Comparison of ENCODE assay signal across 8 mouse cellular contexts in the genomic region with DNA sequence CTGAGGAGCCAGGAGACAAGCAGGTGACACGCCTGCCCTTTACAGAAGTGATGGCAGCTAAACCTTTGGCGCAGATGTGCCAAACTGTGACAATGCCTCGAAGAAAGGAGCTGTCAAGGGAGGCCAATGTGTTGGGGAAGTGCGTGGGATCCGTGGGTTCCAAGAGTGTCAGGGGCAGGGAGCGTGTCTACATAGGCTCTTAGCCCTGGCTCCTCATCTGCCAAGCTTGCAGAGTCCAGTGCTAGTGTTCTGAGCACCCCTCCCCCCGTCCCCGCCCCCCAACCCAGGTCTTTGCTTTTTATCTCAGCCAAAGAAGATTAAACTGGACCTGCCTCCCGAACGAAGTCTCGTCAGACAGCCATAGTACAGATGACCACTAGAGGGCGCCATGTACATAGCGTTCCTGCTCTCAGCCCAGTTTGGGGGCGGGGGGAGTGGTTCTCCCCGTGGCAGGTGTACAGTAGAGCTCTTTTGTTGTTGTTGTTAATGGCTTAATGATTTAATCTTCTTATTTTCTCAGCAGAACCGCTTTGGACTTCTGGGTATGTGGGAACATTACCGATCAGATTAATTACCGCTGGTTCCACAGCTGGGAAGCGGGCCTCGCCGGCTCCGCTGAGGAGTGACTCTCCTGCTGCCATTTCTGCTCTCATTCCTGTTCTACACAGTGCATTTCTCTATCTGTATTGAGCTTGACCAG. TPM values are rescaled to one million over a fixed set of nuclear protein-coding genes. Genes with fewer than 3 reads are reported as not detected.
DNase-seq lines count a peak whose midpoint lies in the region; ATAC-seq and TF ChIP-seq lines count a peak whose summit lies in the region.

No protein-coding gene starts in this region.

- peaks cover 84% of the 10 kb centered on the region for H3K79me3 ChIP-seq in C2C12 (ENCODE audit: low read depth)

- no peak for TF ChIP-seq POLR2A in bone marrow, adult 2 months (IDR thresholded peaks at IDR 0.05; ENCODE audit: borderline replicate concordance, control insufficient read depth, low read depth, low read length)

- peaks cover 70% of the 10 kb centered on the region for H3K36me3 ChIP-seq in C2C12 (ENCODE audit: control insufficient read depth, insufficient read depth)
- no peaks in the 10 kb centered on the region for H3K36me3 ChIP-seq in embryonic facial prominence, embryonic 15.5 days
- H3K36me3 ChIP-seq in lung, embryonic 14.5 days (ENCODE audit: insufficient read depth) = no peaks in the 10 kb centered on the region

- 0 out of 2 replicates have a peak, but pooled peaks have one; percentile 44 for ATAC-seq in embryonic facial prominence, embryonic 15.5 days (ENCODE audit: insufficient number of reproducible peaks, low FRiP score, low TSS enrichment, low read depth)
- ATAC-seq in lung, embryonic 14.5 days (ENCODE audit: insufficient read depth) = no peak

- no peak overlapping the region for H3ac ChIP-seq in C2C12 (ENCODE audit: control insufficient read depth, insufficient read length, low read depth)

- no peak overlapping the region for H3K9ac ChIP-seq in embryonic facial prominence, embryonic 15.5 days
- H3K9ac ChIP-seq in lung, embryonic 14.5 days = no peak overlapping the region

- H3K27ac ChIP-seq in bone marrow, adult 2 months (ENCODE audit: control insufficient read depth, insufficient read depth, low read depth, low read length, poor library complexity) = no peak overlapping the region
- H3K27ac ChIP-seq in embryonic facial prominence, embryonic 15.5 days (replicated peaks) = no peak overlapping the region
- no peak overlapping the region for H3K27ac ChIP-seq in lung, embryonic 14.5 days (ENCODE audit: low read depth)

- H3K79me2 ChIP-seq in C2C12 (ENCODE audit: control insufficient read depth, insufficient read depth) = peaks cover 100% of the 10 kb centered on the region

- peak; percentile 73 to 85 for DNase-seq in heart, postnatal 10 days
- peak; percentile 74 to 92 for DNase-seq in layer of hippocampus, adult 18-20 months (ENCODE audit: low spot score in 2 of 2)
- peak; percentile 90 for DNase-seq in lung, embryonic 14.5 days
- peak; percentile 35 for DNase-seq in ovary, adult 18-20 months (ENCODE audit: low spot score)
- peak; percentile 36 to 38 for DNase-seq in thymus, adult 18-20 months

- H3K4me1 ChIP-seq in bone marrow, adult 2 months (ENCODE audit: control insufficient read depth, insufficient read depth, low read length) = peaks cover 6% of the 10 kb centered on the region
- peaks cover 14% of the 10 kb centered on the region for H3K4me1 ChIP-seq in embryonic facial prominence, embryonic 15.5 days
- H3K4me1 ChIP-seq in lung, embryonic 14.5 days (ENCODE audit: insufficient read depth) = no peaks in the 10 kb centered on the region

- peak; percentile 85 for TF ChIP-seq CTCF in C2C12 (IDR thresholded peaks at IDR 0.05; ENCODE audit: control insufficient read depth, insufficient read depth, insufficient read length)
- TF ChIP-seq CTCF in bone marrow, adult 2 months (IDR thresholded peaks at IDR 0.05; ENCODE audit: control insufficient read depth, insufficient read depth, low read length) = peak; percentile 85
- peak; percentile 91 for TF ChIP-seq CTCF in lung, embryonic 14.5 days (IDR thresholded peaks at IDR 0.05; ENCODE audit: low read depth)

- WGBS in bone marrow, adult 2 months = 36% methylated on average over 22 of the region's 22 CpGs
- 26% methylated on average over 22 of the region's 22 CpGs for WGBS in embryonic facial prominence, embryonic 15.5 days
- 31% methylated on average over 22 of the region's 22 CpGs for WGBS in lung, embryonic 14.5 days

- H3K4me2 ChIP-seq in embryonic facial prominence, embryonic 15.5 days (replicated peaks) = peak overlapping the region; percentile 17; the same call in 1 of the 2 replicates
- peak overlapping the region; percentile 22; the same call in 1 of the 2 replicates for H3K4me2 ChIP-seq in lung, embryonic 14.5 days

- no peaks in the 10 kb centered on the region for H3K9me3 ChIP-seq in embryonic facial prominence, embryonic 15.5 days (replicated peaks)
- H3K9me3 ChIP-seq in lung, embryonic 14.5 days (ENCODE audit: low read depth, low read length) = no peaks in the 10 kb centered on the region

- H3K27me3 ChIP-seq in C2C12 (ENCODE audit: control insufficient read depth, insufficient read depth, insufficient read length) = no peaks in the 10 kb centered on the region
- peaks cover 2% of the 10 kb centered on the region; the same call in 1 of the 2 replicates for H3K27me3 ChIP-seq in embryonic facial prominence, embryonic 15.5 days
- H3K27me3 ChIP-seq in lung, embryonic 14.5 days (ENCODE audit: insufficient read depth, low read length) = no peaks in the 10 kb centered on the region

- intact Hi-C loops in heart, postnatal 10 days (cut with DNase I) = loop anchor here (2.0 kb wide), 1 partner anchor 355 kb away; no protein-coding TSS in a partner anchor

- H3K4me3 ChIP-seq in C2C12 (ENCODE audit: insufficient read depth, poor library complexity, severe bottlenecking) = no peak overlapping the region
- H3K4me3 ChIP-seq in bone marrow, adult 2 months (replicated peaks; ENCODE audit: control insufficient read depth, low read depth, low read length) = no peak overlapping the region
- 0 out of 2 replicates have a peak overlapping the region, but pooled peaks have one; percentile 9 for H3K4me3 ChIP-seq in embryonic facial prominence, embryonic 15.5 days (replicated peaks)
- H3K4me3 ChIP-seq in lung, embryonic 14.5 days (ENCODE audit: low read depth, low read length) = no peak overlapping the region

TF ChIP-seq in C2C12, 6 proteins besides CTCF, POLR2A, EP300 and RAD21:
- TF ChIP-seq USF1 (IDR thresholded peaks at IDR 0.05; ENCODE audit: low read depth) (no peak), MYOD1 (IDR thresholded peaks at IDR 0.05; ENCODE audit: control insufficient read depth, insufficient read length, low read depth) (no peak), MYOG (IDR thresholded peaks at IDR 0.05; ENCODE audit: control insufficient read depth, extremely low read depth, insufficient read length) (no peak), CEBPB (IDR thresholded peaks at IDR 0.05; ENCODE audit: low read depth) (no peak), MAX (IDR thresholded peaks at IDR 0.05) (no peak)

RNA-seq across cellular contexts. Expression of a gene that starts 28.4 kb away (rescaled TPM):
- polyA plus RNA-seq in C2C12 (2012; fragmentation: generic; extraction: Trizol) = 103 TPM
- polyA plus RNA-seq in bone marrow, adult 2 months (2011; ENCODE audit: insufficient read depth, insufficient read length, low replicate concordance, missing spikeins) = 85.2 and 120 TPM in 2 replicates
- polyA plus RNA-seq in embryonic facial prominence, embryonic 15.5 days (2015; fragmentation: Nextera tagmentation; extraction: Ambion mirVana) = 4.5 and 4.8 TPM in 2 replicates
- 100 to 1,000 TPM; 165 to 174 TPM for total RNA-seq in heart, postnatal 10 days (2021)
- 10 to 100 TPM; 28.8 to 29.5 TPM for total RNA-seq in layer of hippocampus, adult 18-20 months (2021)
- 5.3 and 5.4 TPM in 2 replicates for polyA plus RNA-seq in lung, embryonic 14.5 days (2014; fragmentation: Nextera tagmentation; extraction: Ambion mirVana)

Comparison
In these comparisons a context has a peak if more than half of its experiments do, and no peak if none do; other contexts are left out.
1. DNase-seq: peak in every context shown above with its lines; median percentile 90 in lung, embryonic 14.5 days; 83 in layer of hippocampus, adult 18-20 months; 79 in heart, postnatal 10 days; 37 in thymus, adult 18-20 months; 35 in ovary, adult 18-20 months.
2. RNA of a gene that starts 28.4 kb away (polyA plus RNA-seq): 85.2 to 120 TPM in bone marrow, adult 2 months and 103 TPM in C2C12 (single experiment); 5.3 to 5.4 TPM in lung, embryonic 14.5 days and 4.5 to 4.8 TPM in embryonic facial prominence, embryonic 15.5 days; every median in the first group is over 10 times any median in the second.
3. Peak in every context shown above with its lines, with median percentiles within 50 percentile points of each other: CTCF ChIP-seq.